Mouse (Mus musculus): ENCODE measurements around the gene Map3k5.
A peak's percentile ranks its signal among the peaks of the same experiment; 100 is the strongest.
"Not testable (repeated sequence)": the region's sequence is repeated elsewhere in the genome, so short reads cannot be mapped to it uniquely, and the experiment has no call there.

The Map3k5 gene

GRCm38 (mm10) chr10:19934384-19935294, at the start of gene Map3k5:
TSS of gene Map3k5 (plus strand) at chr10:19934472.
- no peak for DNase-seq (ENCODE audit: extremely low spot score, low read depth, low spot score)

DNA sequence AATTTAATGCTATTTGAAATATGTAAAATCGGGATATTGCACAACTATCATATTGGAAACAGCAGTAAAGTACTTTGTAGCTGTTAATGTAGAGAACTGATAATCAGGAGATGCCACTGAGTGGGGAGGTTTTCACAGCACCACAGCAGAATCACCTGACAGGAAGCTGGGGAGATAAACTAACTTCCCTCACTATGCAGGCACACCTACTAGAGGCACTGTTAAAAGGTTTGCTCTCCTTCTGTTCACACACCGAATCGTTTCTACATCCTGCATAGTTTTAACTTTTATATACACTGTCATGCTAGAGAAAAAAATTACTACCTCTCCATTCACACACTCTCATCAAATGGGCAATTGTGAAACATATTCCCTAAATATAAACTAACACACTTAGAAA, 48.0 kb upstream of the Map3k5 start:
- DNase-seq (ENCODE audit: extremely low spot score, low read depth, low spot score): no peak

DNA sequence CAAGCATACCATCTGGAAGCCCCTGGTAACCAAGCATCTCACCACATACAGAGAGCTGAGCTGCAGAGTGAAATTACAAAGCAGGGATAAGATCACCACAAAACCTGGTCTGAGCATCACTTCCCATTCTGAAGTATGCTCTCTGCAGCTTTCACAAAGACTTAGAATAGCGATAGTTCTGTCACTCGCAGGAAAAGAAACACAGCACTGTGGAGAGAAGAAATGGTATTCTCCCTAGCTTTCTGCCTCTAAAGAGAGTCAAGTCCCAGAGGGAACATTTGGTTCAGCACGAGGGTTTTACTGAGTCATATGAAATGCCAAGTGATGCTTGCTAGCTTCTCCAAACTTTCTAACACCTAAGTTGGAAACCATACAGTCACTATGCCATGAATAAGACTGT, 44.4 kb upstream of the Map3k5 start:
- DNase-seq (ENCODE audit: extremely low spot score, low read depth, low spot score): no peak

DNA sequence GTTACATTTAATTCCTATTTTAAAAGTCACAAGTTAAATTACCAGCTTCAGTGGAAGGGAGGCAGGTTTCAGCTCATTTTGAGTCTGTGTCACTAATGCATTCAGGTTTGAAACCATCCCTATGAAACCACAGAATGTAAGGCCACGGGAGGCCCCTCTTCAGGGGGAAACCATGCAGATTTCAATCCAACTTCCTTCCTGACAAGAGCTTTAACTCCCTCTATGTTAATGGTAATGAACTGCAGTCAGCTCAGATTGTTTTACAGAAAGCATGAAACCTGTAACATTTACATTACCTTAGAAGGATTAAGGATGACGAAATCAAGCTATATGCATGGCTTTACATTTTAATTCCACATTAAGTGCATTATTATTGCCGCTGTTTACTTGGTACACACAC, 42.6 kb upstream of the Map3k5 start:
- DNase-seq (ENCODE audit: extremely low spot score, low read depth, low spot score): no peak

DNA sequence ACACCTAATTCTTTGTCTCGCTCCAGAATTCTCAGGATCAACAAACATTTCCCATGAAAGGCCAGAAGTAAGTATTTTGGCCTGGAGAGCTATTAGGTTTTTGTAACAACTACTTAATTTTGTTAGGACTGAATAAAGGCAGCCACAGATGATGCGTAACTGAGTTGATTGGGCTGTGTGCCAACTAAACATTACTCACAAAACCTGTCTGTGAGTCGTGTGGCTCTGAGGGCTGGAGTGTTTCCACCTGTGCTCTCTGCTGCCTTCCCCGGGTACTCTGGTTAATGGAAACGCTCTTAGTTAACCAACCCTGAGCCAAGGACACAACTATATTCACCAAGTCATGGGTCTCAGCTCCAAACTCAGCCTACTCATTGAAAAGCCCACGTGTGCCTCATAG, 41.1 kb upstream of the Map3k5 start:
- no peak for DNase-seq (ENCODE audit: extremely low spot score, low read depth, low spot score)

DNA sequence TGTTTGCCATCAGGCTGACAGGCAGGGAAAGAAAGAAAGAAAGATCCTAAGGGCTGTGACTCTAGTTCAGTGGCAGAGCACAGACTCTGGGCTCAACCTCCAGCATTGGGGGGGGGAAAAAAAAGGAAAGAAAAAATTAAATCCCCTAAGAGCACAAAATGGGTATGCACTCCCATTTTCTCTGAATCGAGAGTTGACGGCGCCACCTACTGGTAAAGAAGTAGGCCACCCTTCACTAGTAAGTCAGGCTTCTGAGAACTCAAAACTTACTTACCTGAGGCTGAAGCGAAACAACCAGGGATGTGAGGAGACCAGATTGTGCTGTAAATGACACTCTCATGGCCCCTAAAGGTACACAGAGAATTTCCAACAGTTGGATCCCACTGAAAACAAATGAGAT, 40.3 kb upstream of the Map3k5 start:
- DNase-seq (ENCODE audit: extremely low spot score, low read depth, low spot score): no peak

DNA sequence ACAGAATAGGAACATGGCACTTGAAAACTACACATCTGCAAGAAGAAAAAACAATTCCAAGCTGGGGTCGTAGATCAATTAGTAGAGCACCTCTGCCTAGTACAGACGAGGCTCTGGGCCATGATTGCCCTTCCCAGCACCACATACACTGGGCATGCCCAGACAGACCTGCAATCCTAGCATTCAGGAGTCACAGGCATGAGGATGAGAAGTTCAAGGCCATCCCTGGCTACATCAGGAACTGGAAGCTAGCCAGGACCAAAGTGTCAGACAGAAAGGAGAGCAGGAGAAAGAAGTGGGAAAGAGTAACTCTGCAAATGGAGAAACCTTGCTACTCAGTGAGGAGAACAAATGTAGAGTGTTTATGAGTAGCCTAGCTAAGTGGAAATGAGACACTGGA, 34.1 kb upstream of the Map3k5 start:
- no peak for DNase-seq (ENCODE audit: extremely low spot score, low read depth, low spot score)

DNA sequence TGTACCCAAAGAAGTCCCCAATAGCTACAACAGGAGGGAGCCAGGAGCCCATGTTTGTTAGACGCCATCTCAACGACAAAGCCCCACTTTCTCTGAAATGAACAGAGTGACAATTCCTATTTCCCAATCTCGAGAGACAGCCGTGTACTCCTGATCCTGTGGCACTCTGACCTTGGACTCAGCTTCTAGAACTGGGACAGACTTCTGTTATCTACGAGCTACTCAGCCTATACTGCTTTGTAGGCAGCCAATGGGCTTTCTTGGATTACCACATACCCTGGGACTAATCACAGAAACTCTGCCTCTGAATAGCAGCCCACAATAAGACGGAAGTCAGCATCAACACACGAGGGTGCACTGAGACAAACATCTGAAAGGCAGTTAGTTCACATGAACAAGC, 32.3 kb upstream of the Map3k5 start:
- DNase-seq (ENCODE audit: extremely low spot score, low read depth, low spot score): no peak

DNA sequence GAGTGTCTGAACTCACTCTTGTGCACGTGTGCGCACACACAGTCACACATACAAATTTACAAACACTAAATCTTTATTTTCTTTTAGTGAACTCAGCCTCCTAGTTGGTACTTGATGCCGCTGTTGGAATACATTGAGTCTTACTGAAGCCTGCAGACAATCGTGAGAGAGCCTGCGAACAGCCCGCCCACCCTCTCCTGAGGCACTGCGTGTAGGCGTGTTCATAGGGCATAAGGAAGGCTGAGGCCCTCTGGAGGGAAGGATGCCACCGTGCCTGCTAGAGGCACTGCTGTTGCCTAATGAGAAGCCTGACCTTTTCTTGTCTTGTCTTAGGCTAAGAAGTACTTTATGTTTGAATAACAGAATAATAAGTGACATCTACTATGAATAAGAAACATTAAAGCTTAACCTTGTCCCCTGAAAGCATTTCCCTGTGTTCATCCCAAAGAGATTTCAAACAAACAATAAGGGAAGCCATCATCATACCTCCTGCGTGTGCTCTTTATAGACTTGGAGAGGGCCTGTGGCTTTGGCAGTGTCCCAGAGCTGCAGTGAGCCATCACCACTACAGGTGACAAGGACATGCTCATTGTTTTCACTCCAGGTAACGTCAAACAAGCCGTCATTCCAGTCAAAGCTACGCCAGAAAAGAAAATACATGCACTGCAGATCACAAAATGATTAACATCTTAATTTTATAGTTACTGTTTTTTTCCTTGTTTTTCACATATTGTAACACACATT, 30.0 kb upstream of the Map3k5 start:
- DNase-seq (ENCODE audit: extremely low spot score, low read depth, low spot score): no peak

DNA sequence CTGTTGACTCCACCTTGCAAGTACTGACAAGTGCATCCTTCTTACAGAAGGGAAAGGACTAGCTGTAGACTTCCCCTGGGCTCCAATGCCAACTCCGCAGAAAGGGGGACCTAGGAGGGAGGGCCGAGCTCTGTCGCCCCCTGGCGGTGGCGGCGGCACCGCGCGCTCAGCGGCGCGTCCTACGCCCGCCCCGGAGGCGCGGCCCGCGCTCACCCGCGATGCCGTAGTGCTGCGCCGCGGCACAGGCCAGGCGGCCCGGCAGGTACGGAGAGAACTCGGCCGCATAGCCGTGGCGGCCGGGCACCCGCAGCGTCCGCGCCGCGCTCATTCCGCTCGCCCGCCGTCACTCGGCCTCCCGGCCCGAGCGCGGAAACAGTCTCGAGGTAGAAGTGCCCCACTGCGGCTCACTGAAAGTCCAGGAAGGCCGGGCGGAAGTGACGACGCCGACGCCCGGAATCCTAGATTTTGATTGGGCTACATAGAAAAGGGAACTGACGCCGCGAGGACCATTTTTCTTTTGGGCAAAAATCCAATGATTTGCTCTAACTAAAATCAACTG, 26.9 kb upstream of the Map3k5 start, which contains the start of gene Pex7:
Gene Pex7, minus strand, starts transcription at position 444 of the 559 bp plus-strand sequence.
- peak; percentile 80 for DNase-seq (ENCODE audit: extremely low spot score, low read depth, low spot score)

- no peak for DNase-seq (ENCODE audit: extremely low spot score, low read depth, low spot score)
Observed at GRCm38 (mm10) chr10:19908076-19908475, 26.2 kb upstream of the Map3k5 start.

DNA sequence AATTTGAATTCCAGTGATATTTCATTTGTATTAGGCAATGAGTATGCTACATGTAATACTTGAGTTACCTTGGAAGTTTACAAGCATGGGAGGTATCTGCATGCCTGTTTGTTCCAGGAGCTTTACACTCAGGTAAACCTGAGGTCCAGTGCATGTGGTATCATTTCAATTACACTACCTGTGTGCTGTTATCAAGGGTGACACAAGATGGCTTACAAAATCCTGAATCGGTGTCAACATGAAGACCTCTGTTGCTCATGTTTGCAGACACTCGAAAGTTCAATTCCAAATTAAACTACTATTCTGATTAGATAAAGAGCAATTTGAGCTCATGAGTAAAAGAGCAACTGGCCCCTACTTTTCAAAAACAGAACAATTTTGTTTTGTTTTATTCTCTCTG, 23.8 kb upstream of the Map3k5 start:
- no peak for DNase-seq (ENCODE audit: extremely low spot score, low read depth, low spot score)

- DNase-seq (ENCODE audit: extremely low spot score, low read depth, low spot score): no peak
Observed at GRCm38 (mm10) chr10:19911583-19911982, 22.7 kb upstream of the Map3k5 start.

DNA sequence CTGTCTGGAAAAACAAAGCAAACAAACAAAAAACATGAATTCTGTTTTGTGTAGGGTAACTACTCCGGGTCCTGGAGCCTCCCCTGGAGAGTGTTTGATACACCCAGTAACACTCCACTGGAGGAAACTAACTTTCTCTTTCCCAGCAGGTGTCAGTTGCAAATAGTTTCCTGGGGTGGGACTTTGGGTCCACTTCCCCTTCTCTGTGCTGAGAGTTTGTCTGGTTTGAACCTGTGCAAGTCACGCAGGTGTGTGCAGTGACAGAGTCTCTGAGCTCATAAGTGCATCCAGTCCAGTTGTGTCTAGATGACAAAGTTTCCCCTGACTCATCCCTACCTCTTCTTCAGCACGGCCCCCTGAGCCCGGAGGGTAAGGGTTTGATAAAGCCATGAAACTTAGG, 20.5 kb upstream of the Map3k5 start:
- no peak for DNase-seq (ENCODE audit: extremely low spot score, low read depth, low spot score)

- no peak for DNase-seq (ENCODE audit: extremely low spot score, low read depth, low spot score)
Observed at GRCm38 (mm10) chr10:19915301-19915700, 19.0 kb upstream of the Map3k5 start.

- no peak for DNase-seq (ENCODE audit: extremely low spot score, low read depth, low spot score)
Observed at GRCm38 (mm10) chr10:19922410-19922809, 11.9 kb upstream of the Map3k5 start.

DNA sequence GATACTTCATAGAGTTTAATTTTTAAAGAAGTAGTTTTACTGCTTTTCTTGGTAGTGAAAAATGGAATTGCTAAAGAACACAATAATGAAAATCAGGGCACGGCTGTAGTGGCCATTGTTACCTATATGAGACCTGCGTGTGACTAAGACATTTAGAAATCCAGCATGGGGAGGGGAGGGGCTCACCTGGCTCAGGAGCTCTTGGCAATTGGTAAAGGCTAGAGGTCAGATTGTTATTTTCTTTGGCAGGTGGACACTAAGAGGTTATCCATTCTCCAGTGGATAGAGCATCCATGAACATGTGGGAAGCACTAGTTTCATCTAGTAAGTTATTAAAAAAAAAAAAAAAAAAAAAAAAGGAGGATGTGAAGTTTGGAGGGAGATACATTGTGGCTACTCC, 10.0 kb upstream of the Map3k5 start:
- no peak for DNase-seq (ENCODE audit: extremely low spot score, low read depth, low spot score)

GRCm38 (mm10) chr10:19926391-19926897, 7.8 kb upstream of the Map3k5 start:
- not testable (repeated sequence) for DNase-seq (ENCODE audit: extremely low spot score, low read depth, low spot score)

GRCm38 (mm10) chr10:19928205-19928604, 6.1 kb upstream of the Map3k5 start:
- DNase-seq (ENCODE audit: extremely low spot score, low read depth, low spot score): no peak

DNA sequence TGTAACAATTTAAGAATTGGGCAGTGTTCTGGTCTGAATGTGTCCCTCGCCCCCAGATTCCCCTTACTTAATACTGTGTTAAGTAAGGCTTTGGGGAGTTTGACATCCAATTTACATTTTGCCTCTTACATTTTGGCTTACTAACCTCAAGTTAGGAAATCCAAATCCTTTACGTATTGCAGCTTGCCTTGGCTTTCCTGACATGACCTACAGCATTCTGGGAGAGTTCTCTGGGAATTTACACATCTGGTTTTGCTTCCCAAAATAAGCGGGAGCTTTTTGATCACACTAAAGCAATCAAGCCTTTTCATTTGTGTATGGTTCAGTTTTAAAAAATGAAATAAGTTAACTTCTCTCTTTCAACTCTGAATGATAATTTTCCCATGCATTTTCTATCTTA, 1.3 kb upstream of the Map3k5 start:
- DNase-seq (ENCODE audit: extremely low spot score, low read depth, low spot score): no peak

- DNase-seq (ENCODE audit: extremely low spot score, low read depth, low spot score): no peak
Observed at GRCm38 (mm10) chr10:19933511-19934383, 525 bp upstream of the Map3k5 start.
